Mouse (Mus musculus): ENCODE data around the gene Ifitm2. TPM values are rescaled to one million over a fixed set of nuclear protein-coding genes. Genes with fewer than 3 reads are reported as not detected.

Gene Ifitm2
- total and polyA plus RNA-seq, 3 experiments = 213 to 317 TPM; not detected in 1

- Histone ChIP-seq H3K4me3 (ENCODE audit: control insufficient read depth in 1 of 2, insufficient read depth in 1 of 2, low read depth in 2 of 2, low read length in 2 of 2) (peak within 1 kb of the TSS; percentile 70 to 75), H3K9ac (ENCODE audit: control insufficient read depth, low read depth, low read length, poor library complexity, severe bottlenecking) (peak within 1 kb of the TSS; percentile 91), H3K27me3 (ENCODE audit: control insufficient read depth in 1 of 2, insufficient read depth in 2 of 2, low read length in 2 of 2) (peaks cover 3 to 6% of the 10 kb centered on the region in 2 experiments), H3K36me3 (ENCODE audit: control insufficient read depth in 1 of 2, insufficient read depth in 2 of 2, low read length in 2 of 2) (peaks cover 0 to 10% of the 10 kb centered on the region in 2 experiments; a peak in 2 of 4 replicates), H3K4me1 (ENCODE audit: control insufficient read depth in 1 of 2, insufficient read depth in 2 of 2, low read length in 2 of 2) (peaks cover 8 to 14% of the 10 kb centered on the region in 2 experiments), H3K9me3 (replicated peaks; ENCODE audit: insufficient read depth, low read length) (no peaks in the 10 kb centered on the region), H3K27ac (ENCODE audit: control insufficient read depth, low read depth, low read length) (peak within 1 kb of the TSS; percentile 94), H3K79me2 (ENCODE audit: control insufficient read depth, insufficient read depth, low read length, poor library complexity) (peaks cover 1% of the 10 kb centered on the region; the same call in 1 of the 2 replicates)
- peak; percentile 95 for DNase-seq (ENCODE audit: low read depth, low spot score)
- TF ChIP-seq MEF2A (IDR thresholded peaks at IDR 0.05; ENCODE audit: extremely low read depth, insufficient replicate concordance, low read depth, low read length, poor library complexity, severe bottlenecking) (no peak), ZKSCAN1 (IDR thresholded peaks at IDR 0.05; ENCODE audit: low read depth, low read length) (no peak), TBP (IDR thresholded peaks at IDR 0.05; ENCODE audit: low read depth, low read length) (peak; percentile 64), CHD2 (IDR thresholded peaks at IDR 0.05; ENCODE audit: low read length) (no peak), MAX (IDR thresholded peaks at IDR 0.05; ENCODE audit: low read length) (peak; percentile 93), MAZ (IDR thresholded peaks at IDR 0.05; ENCODE audit: low read depth, low read length) (peak; percentile 78), MAFK (IDR thresholded peaks at IDR 0.05; ENCODE audit: borderline replicate concordance, low read depth, low read length) (no peak), KAT2A (conservative IDR thresholded peaks at IDR 0.05; ENCODE audit: low read depth, low read length) (no peak), MYC (IDR thresholded peaks at IDR 0.05; ENCODE audit: low read depth, low read length) (peak; percentile 97), ZC3H11A (IDR thresholded peaks at IDR 0.05; ENCODE audit: low read depth, low read length) (no peak), ZNF384 (IDR thresholded peaks at IDR 0.05; ENCODE audit: low read depth, low read length) (no peak), MYB (IDR thresholded peaks at IDR 0.05; ENCODE audit: low read depth, low read length) (no peak), MXI1 (IDR thresholded peaks at IDR 0.05; ENCODE audit: low read depth, low read length) (peak; percentile 95), EP300 (IDR thresholded peaks at IDR 0.05; ENCODE audit: low read depth in 1 of 2, low read length in 2 of 2) (peak in 1 of 2 experiments; percentile 4; a peak in 2 of 4 replicates), NELFE (IDR thresholded peaks at IDR 0.05; ENCODE audit: low read depth, low read length) (peak; percentile 87), HCFC1 (IDR thresholded peaks at IDR 0.05; ENCODE audit: low read depth, low read length) (peak; percentile 69), GATA1 (IDR thresholded peaks at IDR 0.05; ENCODE audit: low read depth, low read length) (no peak), RAD21 (IDR thresholded peaks at IDR 0.05; ENCODE audit: low read depth, low read length) (peak; percentile 14; the same call in 1 of the 2 replicates), POLR2AphosphoS2 (IDR thresholded peaks at IDR 0.05; ENCODE audit: low read length) (peak; percentile 61; the same call in 1 of the 2 replicates), ZMIZ1 (IDR thresholded peaks at IDR 0.05; ENCODE audit: low read depth, low read length) (peak; percentile 51; the same call in 1 of the 2 replicates), JUND (IDR thresholded peaks at IDR 0.05; ENCODE audit: low read depth, low read length) (no peak), POLR2AphosphoS5 (IDR thresholded peaks at IDR 0.05; ENCODE audit: borderline replicate concordance, low read depth, low read length) (no peak), POLR2A (IDR thresholded peaks at IDR 0.05; ENCODE audit: control insufficient read depth in 1 of 2, insufficient read depth in 1 of 2, low read depth in 1 of 2, low read length in 2 of 2, poor library complexity in 1 of 2) (peak; percentile 78 to 96; a peak in 3 of 4 replicates), USF2 (IDR thresholded peaks at IDR 0.05; ENCODE audit: borderline replicate concordance in 1 of 2, insufficient read depth in 1 of 2, low read depth in 1 of 2, low read length in 2 of 2) (no peak), GABPA (IDR thresholded peaks at IDR 0.05; ENCODE audit: low read depth, low read length) (no peak), ETS1 (IDR thresholded peaks at IDR 0.05; ENCODE audit: low read depth, low read length) (0 out of 2 replicates have a peak, but pooled peaks have one; percentile 6), TAL1 (IDR thresholded peaks at IDR 0.05; ENCODE audit: low read length) (no peak), ELF1 (IDR thresholded peaks at IDR 0.05; ENCODE audit: low read depth, low read length) (peak; percentile 51; the same call in 1 of the 2 replicates), CHD1 (IDR thresholded peaks at IDR 0.05; ENCODE audit: low read depth, low read length) (no peak), SIN3A (IDR thresholded peaks at IDR 0.05; ENCODE audit: low read length) (peak; percentile 92), TCF12 (IDR thresholded peaks at IDR 0.05; ENCODE audit: low read depth, low read length) (peak; percentile 42; the same call in 1 of the 2 replicates), UBTF (IDR thresholded peaks at IDR 0.05; ENCODE audit: borderline replicate concordance, insufficient read depth, low read depth, low read length) (no peak), CTCF (IDR thresholded peaks at IDR 0.05 in 2 of 3, conservative IDR thresholded peaks at IDR 0.05 in 1 of 3; ENCODE audit: control insufficient read depth in 1 of 3, insufficient read depth in 1 of 3, low read depth in 2 of 3, low read length in 3 of 3, poor library complexity in 1 of 3, severe bottlenecking in 1 of 3) (peak; percentile 69 to 74 (median 69)), BHLHE40 (IDR thresholded peaks at IDR 0.05; ENCODE audit: borderline replicate concordance, low read depth, low read length) (no peak), SMC3 (IDR thresholded peaks at IDR 0.05; ENCODE audit: low read depth, low read length) (peak; percentile 22; the same call in 1 of the 2 replicates)
Observed at GRCm38 (mm10) chr7:140941222-140942051, 14.3 kb downstream of the Ifitm2 start, which contains the start of gene Pgghg. Gene Pgghg (plus strand): TSS chr7:140941391.
